Mouse (Mus musculus) limb, embryonic 10.5 days (tissue): Measurements from ENCODE around the gene Mgat5. TPM values are rescaled to one million over a fixed set of nuclear protein-coding genes. Genes with fewer than 3 reads are reported as not detected.
A peak's percentile ranks its signal among the peaks of the same experiment; 100 is the strongest.

Experiments
- DNase-seq: peaks from one replicate; pipeline ENCODE4 v3.0.0-alpha.2; 2017; ENCODE audit warnings: low spot score
- H3K27ac ChIP-seq: fragments of 300-500 bp; sonication (generic); 2 replicates; pipeline ENCODE4 v1.5.1; 2016; ENCODE audit warnings: mild to moderate bottlenecking
- H3K27me3 ChIP-seq: fragments of 300-500 bp; sonication (generic); 2 replicates; pipeline ENCODE4 v1.6.1; 2016; ENCODE audit warnings: low read depth, mild to moderate bottlenecking; ENCODE audit not compliant: poor library complexity, severe bottlenecking
- H3K36me3 ChIP-seq: fragments of 300-500 bp; sonication (generic); 2 replicates; pipeline ENCODE4 v1.6.1; 2016; ENCODE audit warnings: mild to moderate bottlenecking, moderate library complexity
- H3K4me1 ChIP-seq: fragments of 300-500 bp; sonication (generic); 2 replicates; pipeline ENCODE4 v1.6.1; 2016
- H3K4me3 ChIP-seq: fragments of 300-500 bp; sonication (generic); 2 replicates; pipeline ENCODE4 v1.5.1; 2016; ENCODE audit warnings: mild to moderate bottlenecking, moderate library complexity
- H3K9me3 ChIP-seq: fragments of 300-500 bp; sonication (generic); replicated peaks from 2 replicates; pipeline ENCODE4 v1.6.1; 2016; ENCODE audit warnings: mild to moderate bottlenecking
- WGBS: fragments of 180-500 bp; shearing (Covaris S2); methylation state at CpG from one replicate; pipeline ENCODE4 v1.1.7; 2016; 5-methylcytosine and 5-hydroxymethylcytosine counted together
- polyA plus RNA-seq: library from polyadenylated mRNA; unstranded; fragments of >200 nt; fragmentation: Nextera tagmentation; extraction: Ambion mirVana; gene quantifications from 2 replicates; pipeline ENCODE4 v1.2.1, GENCODE M21; 2016

Gene Mgat5
- polyA plus RNA-seq, 1 experiment from 2014 or later: 5.1 TPM

DNA sequence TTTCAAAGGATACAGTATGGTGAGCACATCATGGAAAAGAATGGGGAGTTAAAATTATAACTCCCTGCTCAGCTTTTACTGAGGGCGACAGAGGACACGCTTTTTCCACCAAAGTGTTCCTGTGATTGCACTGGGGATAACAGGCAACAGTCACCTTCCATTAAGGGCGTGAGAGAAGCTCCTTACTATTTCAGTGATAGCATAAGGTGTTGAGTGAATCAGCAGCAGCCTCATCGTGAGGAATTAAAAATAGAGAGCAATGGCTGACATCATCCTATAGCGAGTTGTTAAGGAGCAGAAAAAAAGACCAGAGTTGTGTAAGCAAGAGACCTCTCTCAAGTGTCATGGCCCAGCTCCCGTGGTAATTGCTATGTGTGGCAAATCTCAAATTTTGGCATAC is 41.3 kb downstream of the Mgat5 start:
- H3K4me3 ChIP-seq: no peak overlapping the region
- DNase-seq: no peak
- no peaks in the 10 kb centered on the region for H3K36me3 ChIP-seq
- H3K27ac ChIP-seq: no peak overlapping the region
- no peaks in the 10 kb centered on the region; the same call in 1 of the 2 replicates for H3K27me3 ChIP-seq
- 92% methylated on average over 6 of the region's 6 CpGs for WGBS
- no peaks in the 10 kb centered on the region for H3K9me3 ChIP-seq
- H3K4me1 ChIP-seq: 0 out of 2 replicates have a peak, but pooled peaks cover 2% of the 10 kb centered on the region

DNA sequence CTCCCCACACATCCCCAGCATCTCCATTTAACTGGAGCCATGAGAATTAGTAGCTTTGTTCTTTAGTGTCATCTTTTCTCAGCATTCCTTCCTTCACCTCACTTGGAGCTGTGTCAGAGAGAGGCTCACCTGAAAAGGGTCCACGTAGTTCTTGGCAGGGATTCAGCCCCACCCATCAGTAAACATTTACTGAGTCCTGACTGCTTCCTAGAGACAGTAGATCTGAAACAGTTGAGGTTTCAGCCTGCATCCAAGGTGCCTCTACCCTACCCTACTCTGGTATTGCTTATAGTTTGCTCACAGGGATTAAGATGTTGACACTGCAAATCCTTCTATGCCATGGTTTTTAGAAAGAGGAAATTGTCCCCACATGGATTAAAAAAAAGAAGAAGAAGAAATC is 43.6 kb downstream of the Mgat5 start:
- Histone ChIP-seq H3K4me3 (no peak overlapping the region), H3K36me3 (peaks cover 3% of the 10 kb centered on the region; the same call in 1 of the 2 replicates), H3K4me1 (0 out of 2 replicates have a peak, but pooled peaks cover 2% of the 10 kb centered on the region), H3K27me3 (no peaks in the 10 kb centered on the region; the same call in 1 of the 2 replicates), H3K9me3 (no peaks in the 10 kb centered on the region), H3K27ac (no peak overlapping the region)
- no peak for DNase-seq
- 79% methylated on average over 1 of the region's 1 CpGs for WGBS

DNA sequence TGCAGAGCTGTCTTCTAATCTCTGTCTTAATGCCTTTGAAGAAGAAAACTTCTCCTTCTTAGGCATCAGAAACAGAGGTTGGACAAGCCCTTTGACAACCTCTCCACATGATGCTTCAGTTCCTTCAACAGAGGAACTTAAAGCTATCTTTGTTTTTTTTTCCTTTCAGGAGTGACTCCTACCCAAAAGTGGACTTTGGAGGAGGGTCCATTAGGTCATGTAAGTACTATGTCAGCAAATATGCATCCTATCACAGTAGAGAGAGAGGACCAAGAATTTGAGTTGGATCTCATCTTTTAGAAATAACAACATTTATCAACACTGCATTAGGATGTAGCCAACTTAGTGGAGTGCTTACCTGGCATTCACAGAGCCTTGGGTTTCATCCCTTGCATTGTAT is 44.8 kb downstream of the Mgat5 start:
- no peak overlapping the region for H3K4me3 ChIP-seq
- H3K9me3 ChIP-seq: no peaks in the 10 kb centered on the region
- H3K4me1 ChIP-seq: 0 out of 2 replicates have a peak, but pooled peaks cover 2% of the 10 kb centered on the region
- no peaks in the 10 kb centered on the region; the same call in 1 of the 2 replicates for H3K27me3 ChIP-seq
- DNase-seq: no peak
- peaks cover 3% of the 10 kb centered on the region; the same call in 1 of the 2 replicates for H3K36me3 ChIP-seq
- no peak overlapping the region for H3K27ac ChIP-seq

DNA sequence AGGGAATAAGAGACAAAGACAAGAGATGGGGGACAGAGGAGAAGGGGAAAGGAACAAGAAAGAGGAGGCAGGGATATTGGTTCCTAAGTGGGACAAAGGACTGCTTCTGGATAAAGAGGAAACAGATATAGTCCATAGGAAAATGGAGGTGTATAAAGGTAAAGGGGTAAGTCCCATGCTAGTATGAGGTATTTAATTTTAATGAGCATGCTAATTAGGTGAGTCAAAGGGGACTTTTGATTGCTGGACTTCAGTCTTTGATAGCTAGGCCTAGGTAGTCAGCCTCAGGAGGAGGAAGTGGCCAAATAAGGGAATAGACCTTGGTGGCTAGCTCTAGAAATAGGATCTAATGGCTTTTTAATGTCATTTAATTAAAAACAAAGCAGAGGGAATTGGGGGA is 45.5 kb downstream of the Mgat5 start:
- H3K36me3 ChIP-seq: peaks cover 6% of the 10 kb centered on the region; the same call in 1 of the 2 replicates
- H3K4me1 ChIP-seq: 0 out of 2 replicates have a peak, but pooled peaks cover 2% of the 10 kb centered on the region
- no peaks in the 10 kb centered on the region for H3K27me3 ChIP-seq
- no peaks in the 10 kb centered on the region for H3K9me3 ChIP-seq
- no peak overlapping the region for H3K4me3 ChIP-seq
- DNase-seq: no peak
- no peak overlapping the region for H3K27ac ChIP-seq

GRCm38 (mm10) chr1:127251751-127252150 is 46.9 kb downstream of the Mgat5 start:
- Histone ChIP-seq H3K36me3 (peaks cover 13% of the 10 kb centered on the region; the same call in 1 of the 2 replicates), H3K27ac (no peak overlapping the region), H3K4me3 (no peak overlapping the region), H3K27me3 (no peaks in the 10 kb centered on the region), H3K4me1 (0 out of 2 replicates have a peak, but pooled peaks cover 2% of the 10 kb centered on the region), H3K9me3 (no peaks in the 10 kb centered on the region)
- 84% methylated on average over 7 of the region's 7 CpGs for WGBS
- no peak for DNase-seq

DNA sequence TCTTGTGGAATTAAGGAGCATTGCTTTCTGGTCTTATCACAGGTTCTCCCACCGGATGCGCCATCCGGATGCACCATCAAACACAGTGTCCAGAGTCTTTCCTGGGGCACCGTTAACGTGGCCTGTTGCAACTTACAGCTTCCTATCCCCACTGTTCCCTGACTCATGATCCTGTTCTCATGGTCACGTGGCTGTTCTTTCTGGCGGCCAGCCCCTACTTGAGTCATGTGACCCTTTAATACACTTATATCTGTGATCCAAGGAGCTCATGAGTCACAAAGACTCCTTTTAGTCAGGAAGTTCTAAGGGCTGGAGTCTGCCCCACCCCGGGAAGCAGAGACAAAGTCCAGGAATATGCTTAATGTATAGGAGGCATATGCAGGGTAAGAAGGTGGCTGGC is 52.2 kb downstream of the Mgat5 start:
- Histone ChIP-seq H3K27ac (no peak overlapping the region), H3K27me3 (no peaks in the 10 kb centered on the region), H3K4me3 (no peak overlapping the region), H3K4me1 (peaks cover 25% of the 10 kb centered on the region), H3K9me3 (no peaks in the 10 kb centered on the region), H3K36me3 (peaks cover 10% of the 10 kb centered on the region; the same call in 1 of the 2 replicates)
- no peak for DNase-seq
- WGBS: 90% methylated on average over 8 of the region's 8 CpGs

DNA sequence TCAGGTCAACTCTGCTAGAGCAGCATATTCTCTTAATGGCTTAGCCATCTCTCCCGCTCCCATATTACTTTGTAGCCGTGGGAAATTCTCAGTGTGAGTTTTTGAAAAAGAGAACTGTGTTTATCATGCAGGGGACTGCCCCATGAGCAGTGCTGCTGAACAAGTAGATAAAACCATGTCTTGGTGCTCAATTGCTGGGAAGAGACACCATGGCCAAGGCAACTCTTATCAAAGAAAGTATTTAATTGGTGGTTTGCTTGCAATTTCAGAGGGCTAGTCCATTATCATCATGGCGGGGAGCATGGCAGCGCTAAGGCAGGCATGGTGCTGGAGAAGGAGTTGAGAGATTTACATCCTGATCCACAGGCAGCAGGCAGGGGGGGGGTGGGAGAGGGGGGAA is 54.9 kb downstream of the Mgat5 start:
- Histone ChIP-seq H3K4me3 (no peak overlapping the region), H3K9me3 (no peaks in the 10 kb centered on the region), H3K36me3 (peaks cover 10% of the 10 kb centered on the region; the same call in 1 of the 2 replicates), H3K4me1 (peaks cover 31% of the 10 kb centered on the region), H3K27ac (no peak overlapping the region), H3K27me3 (no peaks in the 10 kb centered on the region)
- WGBS: 81% methylated on average over 4 of the region's 4 CpGs
- DNase-seq: no peak

GRCm38 (mm10) chr1:127260969-127261368 is 56.2 kb downstream of the Mgat5 start:
- Histone ChIP-seq H3K4me3 (no peak overlapping the region), H3K27me3 (no peaks in the 10 kb centered on the region), H3K27ac (no peak overlapping the region), H3K36me3 (0 out of 2 replicates have a peak, but pooled peaks cover under 1% of the 10 kb centered on the region), H3K4me1 (peaks cover 31% of the 10 kb centered on the region), H3K9me3 (no peaks in the 10 kb centered on the region)
- WGBS: 39% methylated on average over 6 of the region's 6 CpGs
- DNase-seq: no peak

DNA sequence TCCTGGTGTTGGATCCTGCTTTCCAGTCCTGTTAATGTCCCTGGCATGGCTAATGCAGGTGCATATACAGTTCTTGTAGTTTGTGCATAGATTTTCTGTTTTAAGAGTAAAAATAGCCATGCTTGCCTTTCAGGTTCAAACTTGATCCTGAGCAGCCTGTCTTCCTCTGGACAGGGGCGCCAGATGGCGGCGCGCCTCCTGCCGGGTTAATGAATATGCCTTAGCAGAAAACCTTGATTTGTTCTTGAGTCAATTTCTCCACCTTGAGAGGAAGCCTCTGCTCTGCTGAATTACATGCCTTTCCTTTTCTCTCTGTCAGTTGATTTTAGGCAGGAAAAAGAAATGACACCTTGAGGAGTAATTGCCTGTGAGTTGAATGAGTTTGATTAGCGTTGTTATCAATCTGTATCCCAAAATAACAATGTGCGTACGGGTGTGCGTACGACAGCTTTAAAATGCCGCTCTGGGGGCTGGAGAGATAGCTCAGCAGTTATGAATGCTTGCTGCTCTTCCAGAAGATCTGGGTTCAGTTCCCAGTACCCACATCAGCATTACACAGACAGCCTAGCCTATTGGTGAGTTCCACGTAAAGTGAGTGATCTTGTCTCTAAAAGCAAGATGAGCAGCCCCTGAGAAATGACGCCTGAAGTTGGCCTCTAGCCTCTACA is 57.5 kb downstream of the Mgat5 start:
- H3K4me1 ChIP-seq: peaks cover 31% of the 10 kb centered on the region
- no peak overlapping the region for H3K4me3 ChIP-seq
- no peak for DNase-seq
- no peaks in the 10 kb centered on the region for H3K27me3 ChIP-seq
- no peaks in the 10 kb centered on the region for H3K9me3 ChIP-seq
- H3K36me3 ChIP-seq: no peaks in the 10 kb centered on the region
- H3K27ac ChIP-seq: peak overlapping the region; percentile 4; the same call in 1 of the 2 replicates
- 83% methylated on average over 13 of the region's 13 CpGs for WGBS

DNA sequence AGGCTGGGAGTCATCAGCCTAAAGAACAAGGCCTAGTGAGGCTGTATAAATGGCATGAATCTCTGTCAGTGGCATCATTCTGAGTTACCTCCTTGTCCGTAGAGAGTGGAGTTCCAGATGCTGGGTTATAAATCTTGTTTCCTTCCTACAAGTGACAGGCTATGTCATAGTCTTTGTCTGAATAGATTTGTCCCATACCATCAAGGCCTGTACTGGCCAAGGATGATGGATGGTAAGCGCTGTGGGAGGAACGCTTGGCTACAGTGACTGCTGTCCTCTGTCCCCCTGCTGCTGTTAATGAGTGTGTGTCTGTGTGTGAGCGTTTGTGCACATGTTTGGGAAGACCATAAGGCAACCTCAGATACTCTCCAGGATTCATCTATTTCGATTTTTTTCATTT is 63.2 kb downstream of the Mgat5 start:
- no peaks in the 10 kb centered on the region for H3K36me3 ChIP-seq
- H3K9me3 ChIP-seq: no peaks in the 10 kb centered on the region
- H3K27ac ChIP-seq: no peak overlapping the region
- H3K4me3 ChIP-seq: no peak overlapping the region
- no peaks in the 10 kb centered on the region for H3K27me3 ChIP-seq
- H3K4me1 ChIP-seq: no peaks in the 10 kb centered on the region
- WGBS: 83% methylated on average over 5 of the region's 5 CpGs
- no peak for DNase-seq

DNA sequence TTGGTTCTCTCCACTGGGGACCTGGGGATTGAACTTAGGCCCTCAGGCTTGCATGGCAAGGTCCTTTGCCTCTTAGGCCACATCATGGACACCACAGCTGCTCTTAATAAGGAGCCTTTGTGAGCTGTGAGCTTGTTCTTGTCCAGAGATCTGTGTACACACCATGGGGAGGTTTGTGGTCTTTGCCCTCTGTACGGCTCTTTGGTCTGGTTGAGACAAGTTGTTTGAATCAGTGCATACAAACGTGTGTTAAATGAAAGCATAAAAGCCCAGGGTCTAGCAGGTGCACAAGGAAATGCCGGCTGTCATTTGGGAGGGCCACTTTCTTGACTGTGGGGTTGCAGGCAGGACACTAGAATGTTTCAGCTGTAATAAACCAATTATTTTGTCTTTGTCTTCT is 64.5 kb downstream of the Mgat5 start:
- H3K27ac ChIP-seq: no peak overlapping the region
- WGBS: 89% methylated on average over 3 of the region's 3 CpGs

DNA sequence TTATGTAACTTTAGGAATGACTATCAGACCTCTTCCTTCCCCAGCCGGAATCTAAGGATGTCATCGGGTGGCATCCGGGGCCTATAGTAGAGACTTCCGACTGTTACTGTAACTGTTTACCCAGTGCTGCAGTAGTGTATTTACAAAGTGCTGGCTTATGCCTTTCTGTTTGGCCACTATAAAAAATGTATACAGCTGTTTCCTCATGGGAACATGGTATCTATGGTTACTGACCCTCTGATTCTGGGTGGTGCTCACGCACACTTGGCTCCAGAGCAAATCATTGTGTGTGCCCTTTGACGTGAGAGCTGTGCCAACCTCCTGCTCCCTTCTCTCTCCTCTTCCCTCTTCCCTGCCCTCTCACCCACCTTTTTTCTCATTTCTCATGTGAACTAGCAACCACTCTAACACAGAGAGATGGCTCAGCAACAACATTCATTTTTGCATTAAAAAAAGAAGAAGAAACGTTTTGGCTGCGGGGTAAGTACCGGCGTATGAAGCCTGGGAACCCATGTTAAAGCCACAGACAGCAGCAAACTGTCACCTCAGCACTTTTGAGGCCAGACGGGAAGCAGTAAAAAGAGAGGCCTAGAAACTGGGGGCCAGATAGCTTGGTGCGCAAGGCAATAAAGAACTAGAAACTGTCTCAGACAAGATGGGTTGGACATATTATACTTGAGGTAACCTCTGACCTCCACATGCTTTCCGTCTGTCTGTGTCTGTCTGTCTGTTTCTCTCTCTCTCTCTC is 65.6 kb downstream of the Mgat5 start:
- no peaks in the 10 kb centered on the region for H3K4me1 ChIP-seq
- no peaks in the 10 kb centered on the region for H3K36me3 ChIP-seq
- H3K27ac ChIP-seq: no peak overlapping the region
- no peak for DNase-seq
- WGBS: 89% methylated on average over 13 of the region's 13 CpGs
- H3K4me3 ChIP-seq: no peak overlapping the region
- no peaks in the 10 kb centered on the region for H3K27me3 ChIP-seq
- no peaks in the 10 kb centered on the region for H3K9me3 ChIP-seq

More for the DNA sequence above, 64.5 kb downstream of the Mgat5 start:
- no peak for DNase-seq
- H3K4me1 ChIP-seq: no peaks in the 10 kb centered on the region
- no peaks in the 10 kb centered on the region for H3K9me3 ChIP-seq
- no peaks in the 10 kb centered on the region for H3K27me3 ChIP-seq
- H3K4me3 ChIP-seq: no peak overlapping the region
- no peaks in the 10 kb centered on the region for H3K36me3 ChIP-seq

GRCm38 (mm10) chr1:127271156-127271555 is 66.3 kb downstream of the Mgat5 start:
- Histone ChIP-seq H3K27me3 (no peaks in the 10 kb centered on the region), H3K36me3 (no peaks in the 10 kb centered on the region), H3K27ac (no peak overlapping the region), H3K9me3 (no peaks in the 10 kb centered on the region), H3K4me3 (no peak overlapping the region), H3K4me1 (no peaks in the 10 kb centered on the region)
- DNase-seq: no peak
- 93% methylated on average over 4 of the region's 4 CpGs for WGBS
